Comparison of ENCODE assay signal across 8 mouse cellular contexts in genomic region chr5:143634550-143635112, GRCm38 (mm10). TPM values are rescaled to one million over a fixed set of nuclear protein-coding genes. Genes with fewer than 3 reads are reported as not detected.
DNase-seq lines count a peak whose midpoint lies in the region; ATAC-seq and TF ChIP-seq lines count a peak whose summit lies in the region.
"Had no signal": no experiment of that assay in that cellular context is flagged by ENCODE, and none has a peak within 500 bp of the region (broad histone marks: within the 10 kb centered on the region; RNA-seq: fewer than 3 reads in every experiment).

No protein-coding gene starts in this region.

- no peak for DNase-seq in kidney, adult 11 months
- no peak for DNase-seq in heart, postnatal 0 days (ENCODE audit: low spot score)
- no peak for DNase-seq in liver, postnatal 0 days
- DNase-seq in Muller cell, postnatal 12 days (ENCODE audit: inconsistent ontology term), result no peak
- DNase-seq in left cerebral cortex, adult 11 months (ENCODE audit: low spot score), result no peak

- TF ChIP-seq EP300 in heart, postnatal 0 days (IDR thresholded peaks at IDR 0.05; ENCODE audit: low read depth), result no peak
- no peak for TF ChIP-seq EP300 in liver, postnatal 0 days (IDR thresholded peaks at IDR 0.05; ENCODE audit: low read depth)

- H3K4me2 ChIP-seq in kidney, embryonic 14.5 days (replicated peaks; ENCODE audit: low read depth, low read length), result peak overlapping the region; percentile 27; the same call in 1 of the 2 replicates
- no peak overlapping the region for H3K4me2 ChIP-seq in embryonic facial prominence, embryonic 15.5 days (replicated peaks)
- H3K4me2 ChIP-seq in heart, postnatal 0 days (ENCODE audit: low read depth, low read length), result 0 out of 2 replicates have a peak overlapping the region, but pooled peaks have one; percentile 15
- H3K4me2 ChIP-seq in liver, postnatal 0 days (ENCODE audit: low read depth, low read length), result peak overlapping the region; percentile 51

- peak overlapping the region; percentile 84; the same call in 1 of the 2 replicates for H3K27ac ChIP-seq in kidney, embryonic 14.5 days (ENCODE audit: low read depth, low read length)
- 0 out of 2 replicates have a peak overlapping the region, but pooled peaks have one; percentile 12 for H3K27ac ChIP-seq in embryonic facial prominence, embryonic 15.5 days (replicated peaks)
- peak overlapping the region; percentile 69 for H3K27ac ChIP-seq in heart, postnatal 0 days (ENCODE audit: low read depth)
- peak overlapping the region; percentile 58; the same call in 1 of the 2 replicates for H3K27ac ChIP-seq in liver, postnatal 0 days (ENCODE audit: low read depth)

- no peak overlapping the region for H3K9ac ChIP-seq in kidney, embryonic 14.5 days (ENCODE audit: low read depth, low read length)
- no peak overlapping the region for H3K9ac ChIP-seq in embryonic facial prominence, embryonic 15.5 days
- no peak overlapping the region for H3K9ac ChIP-seq in heart, postnatal 0 days (replicated peaks; ENCODE audit: low read depth, low read length)
- H3K9ac ChIP-seq in liver, postnatal 0 days (replicated peaks), result peak overlapping the region; percentile 35

- H3K27me3 ChIP-seq in kidney, embryonic 14.5 days (ENCODE audit: control insufficient read depth, insufficient read depth, low read length), result no peaks in the 10 kb centered on the region
- no peaks in the 10 kb centered on the region for H3K27me3 ChIP-seq in embryonic facial prominence, embryonic 15.5 days
- H3K27me3 ChIP-seq in heart, postnatal 0 days (ENCODE audit: control insufficient read depth, insufficient read depth, low read length), result no peaks in the 10 kb centered on the region
- no peaks in the 10 kb centered on the region for H3K27me3 ChIP-seq in liver, postnatal 0 days (ENCODE audit: insufficient read depth, low read length)
- H3K27me3 ChIP-seq: Patski had no signal

- peak; percentile 16; the same call in 1 of the 2 replicates for ATAC-seq in kidney, embryonic 14.5 days (ENCODE audit: low FRiP score, low TSS enrichment)
- no peak for ATAC-seq in embryonic facial prominence, embryonic 15.5 days (ENCODE audit: insufficient number of reproducible peaks, low FRiP score, low TSS enrichment, low read depth)
- peak; percentile 31; the same call in 1 of the 2 replicates for ATAC-seq in heart, postnatal 0 days (ENCODE audit: insufficient read depth, low read depth)
- ATAC-seq in liver, postnatal 0 days, result no peak
- ATAC-seq: Patski had no signal

- H3K4me3 ChIP-seq in kidney, embryonic 14.5 days (ENCODE audit: low read length), result no peak overlapping the region
- H3K4me3 ChIP-seq in embryonic facial prominence, embryonic 15.5 days (replicated peaks), result no peak overlapping the region
- no peak overlapping the region for H3K4me3 ChIP-seq in heart, postnatal 0 days (ENCODE audit: low read depth, low read length)
- H3K4me3 ChIP-seq in liver, postnatal 0 days (ENCODE audit: low read depth, low read length), result no peak overlapping the region

- peaks cover 68% of the 10 kb centered on the region for H3K4me1 ChIP-seq in kidney, embryonic 14.5 days (ENCODE audit: control insufficient read depth, insufficient read depth, low read length)
- H3K4me1 ChIP-seq in embryonic facial prominence, embryonic 15.5 days, result peaks cover 71% of the 10 kb centered on the region
- H3K4me1 ChIP-seq in heart, postnatal 0 days (ENCODE audit: control insufficient read depth, insufficient read depth), result peaks cover 60% of the 10 kb centered on the region
- peaks cover 60% of the 10 kb centered on the region for H3K4me1 ChIP-seq in liver, postnatal 0 days (ENCODE audit: insufficient read depth)

- 32% methylated on average over 12 of the region's 12 CpGs for whole genome bisulfite sequencing in kidney, embryonic 14.5 days
- WGBS in embryonic facial prominence, embryonic 15.5 days, result 28% methylated on average over 12 of the region's 12 CpGs
- 33% methylated on average over 12 of the region's 12 CpGs for WGBS in heart, postnatal 0 days
- 51% methylated on average over 12 of the region's 12 CpGs for WGBS in liver, postnatal 0 days (ENCODE audit: insufficient replicate concordance)

- no peaks in the 10 kb centered on the region for H3K9me3 ChIP-seq in kidney, embryonic 14.5 days (ENCODE audit: control insufficient read depth, low read length)
- H3K9me3 ChIP-seq in embryonic facial prominence, embryonic 15.5 days (replicated peaks), result no peaks in the 10 kb centered on the region
- H3K9me3 ChIP-seq in heart, postnatal 0 days (replicated peaks; ENCODE audit: control insufficient read depth, low read length), result no peaks in the 10 kb centered on the region
- no peaks in the 10 kb centered on the region for H3K9me3 ChIP-seq in liver, postnatal 0 days (ENCODE audit: low read length)

- no peak for TF ChIP-seq CTCF in heart, postnatal 0 days (IDR thresholded peaks at IDR 0.05; ENCODE audit: low read depth)
- TF ChIP-seq CTCF in liver, postnatal 0 days (IDR thresholded peaks at IDR 0.05; ENCODE audit: low read depth), result no peak

- H3K36me3 ChIP-seq in kidney, embryonic 14.5 days (ENCODE audit: control insufficient read depth, insufficient read depth, low read length), result no peaks in the 10 kb centered on the region
- H3K36me3 ChIP-seq in embryonic facial prominence, embryonic 15.5 days, result no peaks in the 10 kb centered on the region
- 0 out of 2 replicates have a peak, but pooled peaks cover 4% of the 10 kb centered on the region for H3K36me3 ChIP-seq in heart, postnatal 0 days (replicated peaks; ENCODE audit: control insufficient read depth, insufficient read depth, low read length)
- no peaks in the 10 kb centered on the region; the same call in 1 of the 2 replicates for H3K36me3 ChIP-seq in liver, postnatal 0 days (replicated peaks; ENCODE audit: insufficient read depth, low read length)

RNA-seq across cellular contexts. Expression of gene Cyth3, which starts 12.4 kb away (rescaled TPM):
- polyA plus RNA-seq in kidney, embryonic 14.5 days (2014; fragmentation: Nextera tagmentation; extraction: Ambion mirVana), result 35.7 and 64.9 TPM in 2 replicates
- 61.1 and 62.0 TPM in 2 replicates for polyA plus RNA-seq in embryonic facial prominence, embryonic 15.5 days (2015; fragmentation: Nextera tagmentation; extraction: Ambion mirVana)
- total RNA-seq in heart, postnatal 0 days (2014; rRNA removed; ENCODE audit: low replicate concordance), result 84.1 and 115 TPM in 2 replicates
- 42.8 and 45.2 TPM in 2 replicates for polyA plus RNA-seq in heart, postnatal 0 days (2015; fragmentation: Nextera tagmentation; extraction: Ambion mirVana)
- 12.1 and 15.3 TPM in 2 replicates for polyA plus RNA-seq in liver, postnatal 0 days (2015; fragmentation: Nextera tagmentation; extraction: Ambion mirVana)

Comparison
In these comparisons a context has a peak if more than half of its experiments do, and no peak if none do; other contexts are left out.
1. ATAC-seq: peak in kidney, embryonic 14.5 days (single experiment) and heart, postnatal 0 days (single experiment); none in embryonic facial prominence, embryonic 15.5 days (single experiment) and liver, postnatal 0 days (single experiment).
2. H3K27ac ChIP-seq: peak in every context shown above with its lines; median percentile 84 in kidney, embryonic 14.5 days; 69 in heart, postnatal 0 days; 58 in liver, postnatal 0 days; 12 in embryonic facial prominence, embryonic 15.5 days.